Mouse (Mus musculus) midbrain, embryonic 15.5 days (tissue): ENCODE results near the gene Mypop. TPM values are rescaled to one million over a fixed set of nuclear protein-coding genes. Genes with fewer than 3 reads are reported as not detected.

Source experiments
- ATAC-seq: fragments of 200-750 bp; cut with Nextera tagmentation; replicated peaks from 2 replicates; pipeline ENCODE4 v1.8.0; 2017; ENCODE audit warnings: moderate TSS enrichment
- H3K27ac ChIP-seq: fragments of 300-500 bp; sonication (generic); 2 replicates; pipeline ENCODE4 v1.5.1; 2015; ENCODE audit warnings: mild to moderate bottlenecking, inconsistent platforms
- H3K27me3 ChIP-seq: fragments of 300-500 bp; sonication (generic); replicated peaks from 2 replicates; pipeline ENCODE4 v1.6.1; 2015; ENCODE audit warnings: inconsistent platforms
- H3K36me3 ChIP-seq: fragments of 300-500 bp; sonication (generic); replicated peaks from 2 replicates; pipeline ENCODE4 v1.6.1; 2015; ENCODE audit warnings: inconsistent platforms
- H3K4me1 ChIP-seq: fragments of 300-500 bp; sonication (generic); 2 replicates; pipeline ENCODE4 v1.6.1; 2015; ENCODE audit warnings: inconsistent platforms
- H3K4me2 ChIP-seq: fragments of 300-500 bp; sonication (generic); 2 replicates; pipeline ENCODE4 v1.6.1; 2015; ENCODE audit warnings: inconsistent platforms, mild to moderate bottlenecking, moderate library complexity
- H3K4me3 ChIP-seq: fragments of 300-500 bp; sonication (generic); 2 replicates; pipeline ENCODE4 v1.5.1; 2015; ENCODE audit warnings: mild to moderate bottlenecking, inconsistent platforms
- H3K9ac ChIP-seq: fragments of 300-500 bp; sonication (generic); 2 replicates; pipeline ENCODE4 v1.6.1; 2015; ENCODE audit warnings: mild to moderate bottlenecking, inconsistent platforms
- H3K9me3 ChIP-seq: fragments of 300-500 bp; sonication (generic); 2 replicates; pipeline ENCODE4 v1.6.1; 2016; ENCODE audit warnings: inconsistent platforms
- WGBS: fragments of 180-500 bp; shearing (Covaris S2); methylation state at CpG from one replicate; pipeline ENCODE4 v1.1.7; 2015; ENCODE audit warnings: mixed read lengths; 5-methylcytosine and 5-hydroxymethylcytosine counted together
- polyA plus RNA-seq: library from polyadenylated mRNA; unstranded; fragments of >200 nt; fragmentation: Nextera tagmentation; extraction: Ambion mirVana; gene quantifications from 2 replicates; pipeline ENCODE4 v1.2.1, GENCODE M21; 2015

The Mypop gene
- polyA plus RNA-seq, 1 experiment from 2014 or later: 5.8 TPM

DNA sequence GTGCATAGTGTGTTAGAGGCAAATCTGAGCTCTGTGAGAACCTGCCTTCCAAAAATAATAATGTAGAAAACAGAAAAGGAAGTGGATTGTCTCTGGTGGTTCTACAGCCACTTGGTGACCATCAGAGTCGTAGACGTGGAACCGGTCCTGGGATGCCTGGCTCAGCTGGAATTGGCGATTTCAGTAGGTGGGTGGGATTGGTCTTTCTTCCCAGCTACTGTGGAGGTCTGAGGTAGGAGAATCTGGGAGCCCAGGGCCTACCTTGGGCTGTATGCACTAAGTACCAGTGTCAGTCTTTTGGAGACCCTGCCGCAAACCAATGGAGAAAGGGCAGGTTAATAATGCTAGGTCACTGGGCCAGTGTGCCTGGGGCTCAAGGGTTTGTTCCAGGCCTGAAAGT is 2.0 kb downstream of the Mypop start:
- H3K36me3 ChIP-seq: no peaks in the 10 kb centered on the region
- H3K9ac ChIP-seq: 0 out of 2 replicates have a peak overlapping the region, but pooled peaks have one; percentile 21
- ATAC-seq: no peak
- no peaks in the 10 kb centered on the region for H3K27me3 ChIP-seq
- no peak overlapping the region for H3K27ac ChIP-seq
- H3K4me1 ChIP-seq: peaks cover 46% of the 10 kb centered on the region
- H3K4me3 ChIP-seq: peak overlapping the region; percentile 61
- no peaks in the 10 kb centered on the region for H3K9me3 ChIP-seq
- 89% methylated on average over 5 of the region's 5 CpGs for WGBS
- H3K4me2 ChIP-seq: peak overlapping the region; percentile 91

DNA sequence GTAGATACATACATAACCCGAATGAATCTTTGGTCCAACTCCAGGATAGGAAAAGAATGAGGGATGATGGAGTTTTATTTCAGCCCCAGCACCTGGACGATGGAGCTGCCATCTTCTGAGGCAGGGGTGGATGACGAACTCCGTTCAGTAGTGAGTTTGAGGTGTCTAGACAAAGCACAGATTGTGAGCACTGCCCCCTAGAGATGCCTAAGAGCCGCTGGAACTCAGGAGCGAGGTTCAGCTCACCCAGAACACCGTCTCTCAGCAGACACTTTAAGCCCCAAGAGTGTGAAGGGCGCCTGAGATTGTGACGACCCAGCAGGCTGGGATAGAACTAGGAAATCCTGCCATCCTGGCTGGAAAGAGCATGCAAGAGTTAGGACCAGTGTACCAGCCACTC is 7.8 kb downstream of the Mypop start:
- H3K9ac ChIP-seq: no peak overlapping the region
- no peak overlapping the region for H3K27ac ChIP-seq
- ATAC-seq: no peak
- no peak overlapping the region for H3K4me2 ChIP-seq
- no peak overlapping the region for H3K4me3 ChIP-seq
- H3K27me3 ChIP-seq: no peaks in the 10 kb centered on the region
- no peaks in the 10 kb centered on the region for H3K36me3 ChIP-seq
- no peaks in the 10 kb centered on the region for H3K9me3 ChIP-seq
- peaks cover 30% of the 10 kb centered on the region for H3K4me1 ChIP-seq
- 30% methylated on average over 9 of the region's 9 CpGs for WGBS

DNA sequence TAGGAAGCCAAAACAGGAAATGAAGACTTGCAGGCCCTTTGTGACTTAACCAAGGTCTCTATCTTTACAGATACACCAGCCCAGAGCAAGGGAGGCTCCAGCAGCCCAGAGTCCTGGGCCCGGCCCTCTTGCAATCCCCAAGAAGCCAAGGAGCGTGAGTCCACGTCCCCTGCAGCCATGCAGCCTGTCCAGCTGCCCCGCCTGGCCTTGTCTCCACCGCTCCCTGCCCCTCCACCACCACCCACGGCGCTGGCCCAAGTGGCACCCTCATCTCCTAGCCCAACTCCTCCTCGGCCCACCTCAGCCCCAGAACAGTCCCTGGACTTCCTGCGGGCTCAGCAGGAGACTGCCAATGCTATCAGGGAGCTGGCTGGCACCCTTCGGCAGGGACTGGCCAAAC is 9.4 kb downstream of the Mypop start:
- peaks cover 3% of the 10 kb centered on the region; the same call in 1 of the 2 replicates for H3K36me3 ChIP-seq
- H3K9me3 ChIP-seq: no peaks in the 10 kb centered on the region
- no peak overlapping the region for H3K27ac ChIP-seq
- peaks cover 26% of the 10 kb centered on the region for H3K4me1 ChIP-seq
- no peak for ATAC-seq
- 52% methylated on average over 10 of the region's 10 CpGs for WGBS
- H3K9ac ChIP-seq: no peak overlapping the region
- H3K4me3 ChIP-seq: peak overlapping the region; percentile 23
- peak overlapping the region; percentile 42 for H3K4me2 ChIP-seq
- H3K27me3 ChIP-seq: no peaks in the 10 kb centered on the region

DNA sequence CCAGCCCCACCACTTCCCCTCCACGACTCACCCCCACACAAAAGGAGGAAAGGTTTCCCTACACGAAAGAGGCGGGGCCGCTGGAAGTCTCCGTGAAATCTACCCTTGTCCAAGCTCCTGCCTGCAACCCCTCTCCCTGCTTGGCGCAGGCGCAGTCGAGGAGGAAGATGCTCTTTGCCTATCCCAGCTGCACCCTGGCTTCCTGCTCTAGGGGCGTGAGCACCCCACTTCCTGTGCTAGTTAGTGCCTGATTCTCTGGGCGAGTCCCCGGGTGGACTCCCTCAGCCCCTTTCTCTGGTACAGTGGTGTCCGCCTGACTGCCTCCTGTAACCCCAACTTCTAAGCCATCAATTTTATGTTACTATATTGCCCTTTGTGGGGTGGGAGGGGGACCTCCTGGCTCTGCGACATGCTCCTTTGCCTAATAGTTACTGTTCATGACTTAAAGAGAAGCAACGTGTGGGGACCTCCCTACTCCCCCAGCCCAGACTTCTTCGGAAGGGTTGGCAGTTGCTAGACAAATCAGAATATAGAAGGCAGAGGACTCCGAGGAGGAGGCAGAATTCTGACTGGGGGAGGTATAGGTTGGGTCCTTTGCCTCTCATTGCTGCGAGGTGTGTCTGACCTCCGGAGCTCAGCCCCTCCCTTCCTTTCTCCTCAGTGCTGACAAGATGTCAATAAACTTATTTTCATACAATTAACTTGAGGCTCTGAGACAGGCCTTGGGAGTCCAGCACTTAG is 10.2 kb downstream of the Mypop start:
- ATAC-seq: no peak
- peaks cover 34% of the 10 kb centered on the region for H3K4me1 ChIP-seq
- H3K9me3 ChIP-seq: no peaks in the 10 kb centered on the region
- 47% methylated on average over 18 of the region's 18 CpGs for WGBS
- H3K9ac ChIP-seq: no peak overlapping the region
- peak overlapping the region; percentile 42 for H3K4me2 ChIP-seq
- no peaks in the 10 kb centered on the region for H3K27me3 ChIP-seq
- peaks cover 6% of the 10 kb centered on the region; the same call in 1 of the 2 replicates for H3K36me3 ChIP-seq
- peak overlapping the region; percentile 42; the same call in 1 of the 2 replicates for H3K27ac ChIP-seq
- peak overlapping the region; percentile 23 for H3K4me3 ChIP-seq

- no peak for ATAC-seq
- Histone ChIP-seq H3K4me3 (no peak overlapping the region), H3K4me1 (peaks cover 39% of the 10 kb centered on the region), H3K9me3 (no peaks in the 10 kb centered on the region), H3K36me3 (peaks cover 6% of the 10 kb centered on the region; the same call in 1 of the 2 replicates), H3K27me3 (no peaks in the 10 kb centered on the region), H3K9ac (no peak overlapping the region), H3K27ac (no peak overlapping the region), H3K4me2 (peak overlapping the region; percentile 42; the same call in 1 of the 2 replicates)
- 78% methylated on average over 3 of the region's 3 CpGs for whole genome bisulfite sequencing
These were observed 10.7 kb downstream of the Mypop start for GRCm38 (mm10) chr7:19001807-19002085.

DNA sequence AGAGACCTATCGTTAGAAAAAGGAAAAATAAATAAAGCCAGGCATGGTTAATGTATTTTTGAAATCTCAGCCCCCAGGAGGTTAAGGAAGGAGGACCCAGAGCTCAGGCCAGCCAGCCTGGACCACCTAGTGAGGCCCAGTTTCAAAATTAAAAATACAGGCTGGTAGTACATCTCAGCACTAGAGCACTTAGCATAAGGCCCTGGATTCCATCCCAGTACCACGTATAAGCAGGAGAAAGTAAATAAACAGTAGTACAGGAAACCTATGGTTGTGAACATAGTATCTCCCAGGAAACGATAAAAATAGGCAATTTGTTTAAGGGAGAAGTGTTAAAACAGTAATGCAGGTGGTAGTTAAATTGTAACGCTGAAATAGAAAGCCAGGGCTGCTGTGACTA is 11.1 kb downstream of the Mypop start:
- H3K9me3 ChIP-seq: no peaks in the 10 kb centered on the region
- no peaks in the 10 kb centered on the region for H3K27me3 ChIP-seq
- peaks cover 42% of the 10 kb centered on the region for H3K4me1 ChIP-seq
- H3K4me3 ChIP-seq: peak overlapping the region; percentile 45; the same call in 1 of the 2 replicates
- WGBS: 44% methylated on average over 4 of the region's 4 CpGs
- peak overlapping the region; percentile 79; the same call in 1 of the 2 replicates for H3K9ac ChIP-seq
- peaks cover 9% of the 10 kb centered on the region for H3K36me3 ChIP-seq
- ATAC-seq: no peak
- 0 out of 2 replicates have a peak overlapping the region, but pooled peaks have one; percentile 21 for H3K27ac ChIP-seq
- peak overlapping the region; percentile 77 for H3K4me2 ChIP-seq

DNA sequence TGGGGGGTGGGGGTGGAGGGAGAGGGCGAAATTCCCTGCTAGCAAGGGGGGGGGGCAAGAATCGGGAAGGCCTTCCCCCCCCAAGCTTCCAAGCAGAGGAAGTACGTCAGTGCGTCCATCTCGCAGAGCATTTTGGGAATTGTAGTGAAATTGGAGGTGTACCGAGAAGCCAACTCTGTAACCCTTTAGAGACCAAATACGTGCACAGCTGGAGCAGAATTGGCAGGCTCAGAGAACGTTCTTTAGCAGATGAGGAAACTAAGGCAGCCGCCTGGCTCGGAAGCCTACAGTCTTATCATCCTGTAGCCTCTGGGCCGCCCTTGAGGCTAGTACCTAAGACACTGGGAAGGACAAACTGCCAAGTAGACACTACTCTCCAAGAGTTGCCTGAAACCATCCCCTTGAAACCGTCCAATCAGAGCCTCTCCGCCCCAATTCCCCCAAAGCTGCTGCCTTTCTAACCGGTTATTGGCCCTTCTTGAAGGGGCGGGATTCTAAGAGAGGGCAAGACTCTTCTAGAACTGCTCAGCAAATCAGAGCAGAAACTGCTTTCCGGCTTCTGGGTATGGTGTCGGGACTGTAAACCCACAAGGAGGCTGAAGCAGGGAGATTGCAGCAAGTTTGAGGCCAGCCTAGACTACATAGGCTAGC is 11.9 kb downstream of the Mypop start:
- peak overlapping the region; percentile 79 for H3K9ac ChIP-seq
- H3K9me3 ChIP-seq: no peaks in the 10 kb centered on the region
- peak overlapping the region; percentile 70 for H3K27ac ChIP-seq
- H3K27me3 ChIP-seq: no peaks in the 10 kb centered on the region
- peak overlapping the region; percentile 77 for H3K4me2 ChIP-seq
- H3K4me3 ChIP-seq: peak overlapping the region; percentile 45
- peaks cover 10% of the 10 kb centered on the region for H3K36me3 ChIP-seq
- peak; percentile 56 for ATAC-seq
- 3% methylated on average over 17 of the region's 17 CpGs for WGBS
- peaks cover 49% of the 10 kb centered on the region for H3K4me1 ChIP-seq

GRCm38 (mm10) chr7:19003902-19004630 is 13.0 kb downstream of the Mypop start, which contains the start of gene Irf2bp1:
Irf2bp1 (plus strand) TSS chr7:19004044.
- under 1% methylated on average over 85 of the region's 90 CpGs for WGBS
- peak; percentile 70 for ATAC-seq
- H3K9me3 ChIP-seq: no peaks in the 10 kb centered on the region
- H3K27me3 ChIP-seq: no peaks in the 10 kb centered on the region
- H3K4me3 ChIP-seq: peak within 1 kb of the TSS; percentile 85
- peak within 1 kb of the TSS; percentile 96 for H3K4me2 ChIP-seq
- peaks cover 49% of the 10 kb centered on the region for H3K4me1 ChIP-seq
- H3K36me3 ChIP-seq: peaks cover 10% of the 10 kb centered on the region
- H3K9ac ChIP-seq: peak within 1 kb of the TSS; percentile 92
- peak within 1 kb of the TSS; percentile 94 for H3K27ac ChIP-seq

GRCm38 (mm10) chr7:19004631-19005079 is 13.6 kb downstream of the Mypop start:
- Histone ChIP-seq H3K4me1 (peaks cover 49% of the 10 kb centered on the region), H3K4me2 (peak overlapping the region; percentile 96)

GRCm38 (mm10) chr7:19005417-19006121 is 14.5 kb downstream of the Mypop start:
- H3K9ac ChIP-seq: peak overlapping the region; percentile 92; the same call in 1 of the 2 replicates
- peaks cover 10% of the 10 kb centered on the region for H3K36me3 ChIP-seq
- no peak for ATAC-seq
- peak overlapping the region; percentile 96 for H3K4me2 ChIP-seq
- H3K4me3 ChIP-seq: peak overlapping the region; percentile 85
- no peaks in the 10 kb centered on the region for H3K27me3 ChIP-seq
- no peaks in the 10 kb centered on the region for H3K9me3 ChIP-seq
- 83% methylated on average over 34 of the region's 34 CpGs for WGBS
- peaks cover 47% of the 10 kb centered on the region for H3K4me1 ChIP-seq
- no peak overlapping the region for H3K27ac ChIP-seq

More at GRCm38 (mm10) chr7:19004631-19005079, 13.6 kb downstream of the Mypop start:
- Histone ChIP-seq H3K9ac (peak overlapping the region; percentile 92), H3K27ac (peak overlapping the region; percentile 94), H3K4me3 (peak overlapping the region; percentile 85), H3K27me3 (no peaks in the 10 kb centered on the region), H3K9me3 (no peaks in the 10 kb centered on the region), H3K36me3 (peaks cover 10% of the 10 kb centered on the region)
- 4% methylated on average over 34 of the region's 34 CpGs for WGBS
- peak; percentile 7 for ATAC-seq

DNA sequence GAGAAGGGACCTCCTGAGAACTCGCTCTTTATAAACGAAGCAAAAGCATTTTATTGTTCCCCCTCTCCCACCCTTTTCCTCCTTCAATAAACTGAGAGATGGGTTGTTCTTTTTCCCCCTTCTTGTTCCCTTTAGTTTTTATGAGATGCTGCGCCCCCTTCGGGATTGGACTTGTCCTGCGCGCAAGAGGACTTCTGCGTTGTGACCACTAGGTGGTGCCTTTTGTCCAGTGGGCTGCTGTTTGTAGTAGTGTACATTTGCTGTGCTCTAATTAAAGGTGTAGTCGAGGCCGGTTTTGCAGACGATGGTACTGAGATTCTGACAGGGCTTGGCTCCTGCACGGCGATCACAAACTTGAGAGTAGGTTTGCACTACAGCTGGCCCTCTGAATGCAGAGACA is 15.4 kb downstream of the Mypop start:
- Histone ChIP-seq H3K9me3 (no peaks in the 10 kb centered on the region), H3K36me3 (peaks cover 10% of the 10 kb centered on the region), H3K4me1 (peaks cover 47% of the 10 kb centered on the region), H3K27me3 (no peaks in the 10 kb centered on the region), H3K4me3 (no peak overlapping the region), H3K27ac (no peak overlapping the region), H3K9ac (no peak overlapping the region), H3K4me2 (no peak overlapping the region)
- WGBS: 6% methylated on average over 12 of the region's 12 CpGs
- ATAC-seq: no peak
